Mouse (Mus musculus) skeletal muscle tissue, postnatal 0 days (tissue): Measurements from ENCODE around the gene Tsen2. TPM values are rescaled to one million over a fixed set of nuclear protein-coding genes. Genes with fewer than 3 reads are reported as not detected.

Source experiments
- polyA plus RNA-seq: library from polyadenylated mRNA; unstranded; fragments of >200 nt; fragmentation: Nextera tagmentation; extraction: Ambion mirVana; gene quantifications from 2 replicates; pipeline ENCODE4 v1.2.1, GENCODE M21; 2015

Gene Tsen2
- polyA plus RNA-seq: 13.9 and 16.0 TPM in 2 replicates

GRCm38 (mm10) chr6:115544442-115544970 lies at the start of gene Tsen2:
TSS of gene Tsen2 (plus strand) at chr6:115544664.

DNA sequence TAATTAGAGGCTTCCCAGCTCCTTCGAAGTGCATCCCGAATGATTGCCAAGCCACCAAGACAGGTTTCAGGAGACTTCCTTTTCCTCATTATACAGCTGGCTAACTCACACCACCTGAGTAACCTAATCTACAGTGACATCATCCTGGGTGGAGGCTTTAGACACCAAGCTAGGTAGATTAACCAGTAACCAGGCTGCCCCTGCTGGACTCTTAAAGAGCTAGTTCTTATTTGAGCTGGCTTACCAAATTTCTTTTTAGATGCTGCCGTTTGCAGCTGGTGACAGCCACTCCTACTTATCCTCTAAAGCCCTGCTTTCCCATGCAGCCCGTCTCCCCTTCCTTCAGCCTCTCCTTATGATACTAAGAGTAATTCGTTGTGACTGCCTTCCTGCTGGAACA lies 48.0 kb downstream of the Tsen2 start, which contains the start of gene Mkrn2os:
Gene Mkrn2os (minus strand): TSS at position 119 of the 400 bp plus-strand sequence.

DNA sequence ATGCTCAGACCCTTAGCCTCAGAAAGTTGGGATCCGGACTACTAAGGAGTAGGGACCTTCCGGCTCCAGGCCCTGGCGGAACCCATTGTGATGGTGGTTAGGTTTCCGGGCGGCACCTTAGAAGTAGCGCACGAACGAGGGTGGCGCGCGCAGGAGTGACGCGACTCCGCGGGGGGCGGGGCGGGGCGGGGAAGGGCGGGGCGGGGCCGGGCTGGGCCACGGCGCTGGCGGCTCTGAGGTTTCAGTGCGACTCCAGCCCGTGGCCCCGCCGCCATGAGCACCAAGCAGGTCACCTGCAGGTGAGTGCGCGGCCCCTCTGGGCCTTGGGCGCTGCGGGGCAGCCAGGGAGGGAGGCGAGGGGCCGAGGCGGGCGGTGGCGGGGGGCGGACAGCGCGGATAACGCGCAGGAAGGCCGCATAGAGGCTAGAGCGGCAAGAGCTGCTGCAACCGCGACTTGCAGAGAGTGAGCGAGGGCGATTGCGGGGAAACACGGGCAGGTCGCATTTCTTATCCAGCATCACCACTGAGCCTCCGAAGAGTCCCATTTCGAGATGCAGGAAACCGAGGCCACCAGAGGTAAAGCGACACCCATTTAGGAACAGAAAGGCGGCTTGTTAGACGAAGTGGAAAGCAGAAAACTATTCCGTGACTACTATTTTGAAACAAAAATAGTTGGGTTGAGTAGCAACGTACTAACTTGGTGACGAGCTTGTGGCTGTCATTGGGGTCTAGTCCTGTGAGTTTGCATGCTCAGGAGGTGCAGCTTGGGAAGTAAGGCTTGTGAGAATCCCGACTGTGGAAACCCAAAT lies 57.5 kb downstream of the Tsen2 start, which contains the start of gene Mkrn2:
Gene Mkrn2 (plus strand): TSS at position 188 of the 809 bp plus-strand sequence.

Other genes with a start within 250 kb of the Tsen2 start
- 10.0 and 49.9 TPM in 2 replicates for gene Pparg, start 183.7 kb upstream of the Tsen2 start, polyA plus RNA-seq
- gene Mkrn2os, start 47.9 kb downstream of the Tsen2 start, polyA plus RNA-seq: 0.37 and 0.44 TPM in 2 replicates
- gene Mkrn2, start 57.2 kb downstream of the Tsen2 start, polyA plus RNA-seq: 37.8 and 42.8 TPM in 2 replicates
- 59.4 and 62.5 TPM in 2 replicates for gene Raf1, start 132.0 kb downstream of the Tsen2 start, polyA plus RNA-seq
- 0.74 and 4.3 TPM in 2 replicates for gene Tmem40, start 217.7 kb downstream of the Tsen2 start, polyA plus RNA-seq
- 38.3 and 41.7 TPM in 2 replicates for gene Cand2, start 229.9 kb downstream of the Tsen2 start, polyA plus RNA-seq